Mouse (Mus musculus) kidney, postnatal 0 days (tissue): ENCODE measurements around the gene Cnot3. TPM values are rescaled to one million over a fixed set of nuclear protein-coding genes. Genes with fewer than 3 reads are reported as not detected.
A peak's percentile ranks its signal among the peaks of the same experiment; 100 is the strongest.

ENCODE experiments used
- ATAC-seq: fragments of 200-750 bp; cut with Nextera tagmentation; replicated peaks from 2 replicates; pipeline ENCODE4 v1.8.0; 2017; ENCODE audit warnings: low read depth, moderate number of reproducible peaks, moderate TSS enrichment, moderate library complexity; ENCODE audit not compliant: low FRiP score
- DNase-seq: peaks from one replicate; pipeline ENCODE4 v3.0.0-alpha.2; 2016; ENCODE audit warnings: low spot score
- H3K27ac ChIP-seq: fragments of 300-500 bp; sonication (generic); 2 replicates; pipeline ENCODE4 v1.5.1; 2014; ENCODE audit warnings: mild to moderate bottlenecking
- H3K27me3 ChIP-seq: fragments of 300-500 bp; sonication (generic); 2 replicates; pipeline ENCODE4 v1.6.1; 2014; ENCODE audit warnings: low read length, mixed read lengths; ENCODE audit not compliant: insufficient read depth
- H3K36me3 ChIP-seq: fragments of 300-500 bp; sonication (generic); 2 replicates; pipeline ENCODE4 v1.6.1; 2014; ENCODE audit warnings: low read length, mixed read lengths; ENCODE audit not compliant: insufficient read depth
- H3K4me1 ChIP-seq: fragments of 300-500 bp; sonication (generic); replicated peaks from 2 replicates; pipeline ENCODE4 v1.6.1; 2014; ENCODE audit warnings: antibody characterized with exemption, low read length, mixed read lengths; ENCODE audit not compliant: insufficient read depth
- H3K4me2 ChIP-seq: fragments of 300-500 bp; sonication (generic); 2 replicates; pipeline ENCODE4 v1.6.1; 2014; ENCODE audit warnings: mild to moderate bottlenecking, low read length, moderate library complexity, mixed read lengths
- H3K4me3 ChIP-seq: fragments of 300-500 bp; sonication (generic); replicated peaks from 2 replicates; pipeline ENCODE4 v1.5.1; 2014; ENCODE audit warnings: low read depth, low read length
- H3K9ac ChIP-seq: fragments of 300-500 bp; sonication (generic); 2 replicates; pipeline ENCODE4 v1.6.1; 2014; ENCODE audit warnings: low read depth, low read length
- H3K9me3 ChIP-seq: fragments of 300-500 bp; sonication (generic); replicated peaks from 2 replicates; pipeline ENCODE4 v1.6.1; 2016; ENCODE audit warnings: low read length, inconsistent platforms, mixed read lengths
- CTCF ChIP-seq: IDR thresholded peaks from 2 replicates; pipeline ENCODE4 v1.5.1; 2016; ENCODE audit warnings: antibody characterized with exemption, low read depth, mild to moderate bottlenecking, moderate library complexity
- WGBS: fragments of 180-500 bp; shearing (Covaris S2); extraction: QIAGEN DNeasy Blood & Tissue Kit; methylation state at CpG from one replicate; pipeline ENCODE4 v1.1.7; 2014; 5-methylcytosine and 5-hydroxymethylcytosine counted together
- polyA plus RNA-seq: library from polyadenylated mRNA; unstranded; fragments of >200 nt; fragmentation: Nextera tagmentation; extraction: Ambion mirVana; gene quantifications from 2 replicates; pipeline ENCODE4 v1.2.1, GENCODE M21; 2015

Gene Cnot3
- polyA plus RNA-seq, 1 experiment from 2014 or later = 41.7 TPM

GRCm38 (mm10) chr7:3676371-3676770, 31.3 kb downstream of the Cnot3 start:
- DNase-seq (no peak), ATAC-seq (no peak)
- no peak overlapping the region for H3K4me3 ChIP-seq
- H3K9me3 ChIP-seq = no peaks in the 10 kb centered on the region
- no peak for TF ChIP-seq CTCF
- H3K27ac ChIP-seq = no peak overlapping the region
- WGBS = 83% methylated on average over 12 of the region's 12 CpGs
- H3K9ac ChIP-seq = peak overlapping the region; percentile 36; the same call in 1 of the 2 replicates
- H3K4me2 ChIP-seq = peak overlapping the region; percentile 19
- H3K4me1 ChIP-seq = no peaks in the 10 kb centered on the region
- H3K36me3 ChIP-seq = 0 out of 2 replicates have a peak, but pooled peaks cover 3% of the 10 kb centered on the region
- no peaks in the 10 kb centered on the region for H3K27me3 ChIP-seq

- ATAC-seq (peak; percentile 77), DNase-seq (peak; percentile 14)
- Histone ChIP-seq H3K27ac (no peak within 1 kb of the TSS), H3K4me1 (no peaks in the 10 kb centered on the region), H3K9me3 (no peaks in the 10 kb centered on the region), H3K4me2 (peak within 1 kb of the TSS; percentile 19), H3K9ac (peak within 1 kb of the TSS; percentile 36; the same call in 1 of the 2 replicates), H3K4me3 (no peak within 1 kb of the TSS), H3K36me3 (0 out of 2 replicates have a peak, but pooled peaks cover 3% of the 10 kb centered on the region), H3K27me3 (no peaks in the 10 kb centered on the region)
- 46% methylated on average over 9 of the region's 9 CpGs for WGBS
- peak; percentile 30 for TF ChIP-seq CTCF
These were observed 32.3 kb downstream of the Cnot3 start, which contains the start of gene Tmc4 for GRCm38 (mm10) chr7:3677342-3677741. Gene Tmc4 (minus strand): TSS chr7:3677553.

- Histone ChIP-seq H3K4me1 (no peaks in the 10 kb centered on the region), H3K9me3 (no peaks in the 10 kb centered on the region), H3K4me2 (no peak overlapping the region), H3K36me3 (peaks cover 27% of the 10 kb centered on the region; the same call in 1 of the 2 replicates), H3K4me3 (no peak overlapping the region), H3K27me3 (no peaks in the 10 kb centered on the region), H3K9ac (no peak overlapping the region), H3K27ac (no peak overlapping the region)
- ATAC-seq (0 out of 2 replicates have a peak, but pooled peaks have one; percentile 9), DNase-seq (no peak)
- TF ChIP-seq CTCF = no peak
- WGBS = 88% methylated on average over 10 of the region's 10 CpGs
These were observed 39.0 kb downstream of the Cnot3 start for GRCm38 (mm10) chr7:3683908-3684550.

DNA sequence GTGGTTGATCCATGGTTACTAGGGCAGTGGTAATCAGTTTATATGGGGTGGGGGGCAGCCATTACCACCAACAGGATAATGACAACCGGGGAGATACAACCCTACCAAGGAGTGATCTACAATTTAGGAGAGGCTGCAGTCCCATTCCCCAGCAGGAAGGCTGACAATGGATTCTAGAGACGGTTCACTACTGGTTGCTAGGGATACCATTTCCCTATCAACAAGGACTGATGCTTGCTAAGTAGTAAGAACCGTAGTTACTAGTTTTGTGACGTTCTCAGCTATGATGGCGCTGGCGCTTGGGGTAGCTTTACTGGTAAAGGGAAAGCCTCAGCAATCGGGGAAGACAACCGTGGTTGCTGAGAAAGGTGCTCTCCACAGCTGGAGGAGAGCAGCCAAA, 39.6 kb downstream of the Cnot3 start:
- Histone ChIP-seq H3K27ac (no peak overlapping the region), H3K9ac (no peak overlapping the region), H3K9me3 (no peaks in the 10 kb centered on the region), H3K4me3 (no peak overlapping the region), H3K4me2 (no peak overlapping the region), H3K36me3 (peaks cover 27% of the 10 kb centered on the region; the same call in 1 of the 2 replicates), H3K4me1 (no peaks in the 10 kb centered on the region), H3K27me3 (no peaks in the 10 kb centered on the region)
- DNase-seq = no peak
- WGBS = 91% methylated on average over 8 of the region's 8 CpGs
- ATAC-seq = no peak
- TF ChIP-seq CTCF = no peak

GRCm38 (mm10) chr7:3685400-3686187, 40.5 kb downstream of the Cnot3 start:
- DNase-seq (no peak), ATAC-seq (no peak)
- Histone ChIP-seq H3K4me3 (no peak overlapping the region), H3K4me2 (no peak overlapping the region), H3K27me3 (no peaks in the 10 kb centered on the region), H3K4me1 (no peaks in the 10 kb centered on the region), H3K36me3 (peaks cover 24% of the 10 kb centered on the region; the same call in 1 of the 2 replicates), H3K9ac (no peak overlapping the region), H3K27ac (no peak overlapping the region), H3K9me3 (no peaks in the 10 kb centered on the region)
- 89% methylated on average over 31 of the region's 31 CpGs for WGBS
- no peak for TF ChIP-seq CTCF

- H3K36me3 ChIP-seq = 0 out of 2 replicates have a peak, but pooled peaks cover 12% of the 10 kb centered on the region
- H3K4me2 ChIP-seq = peak overlapping the region; percentile 94
- H3K4me3 ChIP-seq = peak overlapping the region; percentile 81
- DNase-seq = no peak
- WGBS = 32% methylated on average over 3 of the region's 3 CpGs
- no peak for TF ChIP-seq CTCF
- H3K9ac ChIP-seq = peak overlapping the region; percentile 89
- H3K4me1 ChIP-seq = peaks cover 17% of the 10 kb centered on the region
- no peak for ATAC-seq
- H3K27ac ChIP-seq = peak overlapping the region; percentile 95; the same call in 1 of the 2 replicates
- no peaks in the 10 kb centered on the region for H3K9me3 ChIP-seq
- no peaks in the 10 kb centered on the region for H3K27me3 ChIP-seq
These were observed 46.9 kb downstream of the Cnot3 start for GRCm38 (mm10) chr7:3691919-3692318.
